Mouse (Mus musculus) midbrain, embryonic 15.5 days (tissue): ENCODE data around the gene Zfp740. TPM values are rescaled to one million over a fixed set of nuclear protein-coding genes. Genes with fewer than 3 reads are reported as not detected.

Experiments
- ATAC-seq: fragments of 200-750 bp; cut with Nextera tagmentation; replicated peaks from 2 replicates; pipeline ENCODE4 v1.8.0; 2017; ENCODE audit warnings: moderate TSS enrichment
- H3K27ac ChIP-seq: fragments of 300-500 bp; sonication (generic); 2 replicates; pipeline ENCODE4 v1.5.1; 2015; ENCODE audit warnings: mild to moderate bottlenecking, inconsistent platforms
- H3K27me3 ChIP-seq: fragments of 300-500 bp; sonication (generic); replicated peaks from 2 replicates; pipeline ENCODE4 v1.6.1; 2015; ENCODE audit warnings: inconsistent platforms
- H3K36me3 ChIP-seq: fragments of 300-500 bp; sonication (generic); replicated peaks from 2 replicates; pipeline ENCODE4 v1.6.1; 2015; ENCODE audit warnings: inconsistent platforms
- H3K4me1 ChIP-seq: fragments of 300-500 bp; sonication (generic); 2 replicates; pipeline ENCODE4 v1.6.1; 2015; ENCODE audit warnings: inconsistent platforms
- H3K4me2 ChIP-seq: fragments of 300-500 bp; sonication (generic); 2 replicates; pipeline ENCODE4 v1.6.1; 2015; ENCODE audit warnings: inconsistent platforms, mild to moderate bottlenecking, moderate library complexity
- H3K4me3 ChIP-seq: fragments of 300-500 bp; sonication (generic); 2 replicates; pipeline ENCODE4 v1.5.1; 2015; ENCODE audit warnings: mild to moderate bottlenecking, inconsistent platforms
- H3K9ac ChIP-seq: fragments of 300-500 bp; sonication (generic); 2 replicates; pipeline ENCODE4 v1.6.1; 2015; ENCODE audit warnings: mild to moderate bottlenecking, inconsistent platforms
- H3K9me3 ChIP-seq: fragments of 300-500 bp; sonication (generic); 2 replicates; pipeline ENCODE4 v1.6.1; 2016; ENCODE audit warnings: inconsistent platforms
- WGBS: fragments of 180-500 bp; shearing (Covaris S2); methylation state at CpG from one replicate; pipeline ENCODE4 v1.1.7; 2015; ENCODE audit warnings: mixed read lengths; 5-methylcytosine and 5-hydroxymethylcytosine counted together
- polyA plus RNA-seq: library from polyadenylated mRNA; unstranded; fragments of >200 nt; fragmentation: Nextera tagmentation; extraction: Ambion mirVana; gene quantifications from 2 replicates; pipeline ENCODE4 v1.2.1, GENCODE M21; 2015

The Zfp740 gene
- polyA plus RNA-seq, 1 experiment from 2014 or later: 64.2 TPM

GRCm38 (mm10) chr15:102258581-102259253, 55.7 kb downstream of the Zfp740 start:
- peaks cover 19% of the 10 kb centered on the region for H3K4me1 ChIP-seq
- H3K27me3 ChIP-seq: peaks cover 34% of the 10 kb centered on the region
- no peak overlapping the region for H3K4me3 ChIP-seq
- 13% methylated on average over 11 of the region's 11 CpGs for WGBS
- H3K4me2 ChIP-seq: no peak overlapping the region
- no peak for ATAC-seq
- H3K9me3 ChIP-seq: no peaks in the 10 kb centered on the region
- H3K9ac ChIP-seq: no peak overlapping the region
- no peaks in the 10 kb centered on the region for H3K36me3 ChIP-seq
- H3K27ac ChIP-seq: no peak overlapping the region

GRCm38 (mm10) chr15:102262582-102262981, 59.5 kb downstream of the Zfp740 start:
- no peak for ATAC-seq
- H3K4me2 ChIP-seq: no peak overlapping the region
- no peak overlapping the region for H3K4me3 ChIP-seq
- no peak overlapping the region for H3K9ac ChIP-seq
- H3K27me3 ChIP-seq: peaks cover 16% of the 10 kb centered on the region
- WGBS: 52% methylated on average over 7 of the region's 7 CpGs
- no peaks in the 10 kb centered on the region for H3K36me3 ChIP-seq
- peaks cover 11% of the 10 kb centered on the region for H3K4me1 ChIP-seq
- no peaks in the 10 kb centered on the region for H3K9me3 ChIP-seq
- no peak overlapping the region for H3K27ac ChIP-seq

GRCm38 (mm10) chr15:102263037-102263436, 60.0 kb downstream of the Zfp740 start:
- H3K36me3 ChIP-seq: no peaks in the 10 kb centered on the region
- peaks cover 6% of the 10 kb centered on the region; the same call in 1 of the 2 replicates for H3K4me1 ChIP-seq
- 62% methylated on average over 2 of the region's 2 CpGs for WGBS
- no peak overlapping the region for H3K4me3 ChIP-seq
- no peak for ATAC-seq
- H3K9me3 ChIP-seq: no peaks in the 10 kb centered on the region
- H3K27ac ChIP-seq: no peak overlapping the region
- H3K9ac ChIP-seq: no peak overlapping the region
- H3K27me3 ChIP-seq: peaks cover 12% of the 10 kb centered on the region
- no peak overlapping the region for H3K4me2 ChIP-seq

Other genes with a start within 250 kb of the Zfp740 start
- not detected in 2 replicates for gene Krt78, start 249.0 kb upstream of the Zfp740 start, polyA plus RNA-seq
- 1.8 and 2.0 TPM in 2 replicates for gene Krt8, start 198.8 kb upstream of the Zfp740 start, polyA plus RNA-seq
- gene Krt18, start 175.1 kb upstream of the Zfp740 start, polyA plus RNA-seq: 3.3 and 4.4 TPM in 2 replicates
- 87.0 and 89.2 TPM in 2 replicates for gene Eif4b, start 129.5 kb upstream of the Zfp740 start, polyA plus RNA-seq
- gene Tns2, start 102.8 kb upstream of the Zfp740 start, polyA plus RNA-seq: 8.3 and 12.3 TPM in 2 replicates
- 78.7 and 80.2 TPM in 2 replicates for gene Spryd3, start 67.0 kb upstream of the Zfp740 start, polyA plus RNA-seq
- 2.6 and 4.3 TPM in 2 replicates for gene Igfbp6, start 58.9 kb upstream of the Zfp740 start, polyA plus RNA-seq
- 0.15 TPM in 1 of 2 replicates, not detected in the other for gene Soat2, start 52.7 kb upstream of the Zfp740 start, polyA plus RNA-seq
- 38.0 and 39.4 TPM in 2 replicates for gene Csad, start 1.5 kb downstream of the Zfp740 start, polyA plus RNA-seq
- gene Itgb7, start 28.7 kb downstream of the Zfp740 start, polyA plus RNA-seq: 0.98 and 1.1 TPM in 2 replicates
- gene Rarg, start 54.3 kb downstream of the Zfp740 start, polyA plus RNA-seq: 4.1 and 6.4 TPM in 2 replicates
- gene Gm9918, start 67.3 kb downstream of the Zfp740 start, polyA plus RNA-seq: 0.10 TPM in 1 of 2 replicates, not detected in the other
- 58.5 and 64.0 TPM in 2 replicates for gene Mfsd5, start 76.2 kb downstream of the Zfp740 start, polyA plus RNA-seq
- gene Espl1, start 93.0 kb downstream of the Zfp740 start, polyA plus RNA-seq: 5.5 and 7.5 TPM in 2 replicates
- 450 and 466 TPM in 2 replicates for gene Pfdn5, start 122.9 kb downstream of the Zfp740 start, polyA plus RNA-seq
- gene Myg1, start 128.5 kb downstream of the Zfp740 start, polyA plus RNA-seq: 91.8 and 103 TPM in 2 replicates
- 37.4 and 37.9 TPM in 2 replicates for gene Aaas, start 147.5 kb downstream of the Zfp740 start, polyA plus RNA-seq
- 0.09 and 0.26 TPM in 2 replicates for gene Sp7, start 163.9 kb downstream of the Zfp740 start, polyA plus RNA-seq
- 3.4 and 4.1 TPM in 2 replicates for gene Sp1, start 202.9 kb downstream of the Zfp740 start, polyA plus RNA-seq
- 0.30 and 0.34 TPM in 2 replicates for gene Amhr2, start 242.1 kb downstream of the Zfp740 start, polyA plus RNA-seq